Mouse (Mus musculus) bone marrow macrophage, adult 2 months (primary cell): ENCODE measurements around the gene Eno3. TPM values are rescaled to one million over a fixed set of nuclear protein-coding genes. Genes with fewer than 3 reads are reported as not detected.

Experiments used
- H3K27ac ChIP-seq: 2 replicates; pipeline ENCODE4 v1.5.1; 2012; ENCODE audit warnings: low read depth, low read length; ENCODE audit not compliant: insufficient read depth
- H3K4me1 ChIP-seq: 2 replicates; pipeline ENCODE4 v1.6.1; 2012; ENCODE audit warnings: low read length; ENCODE audit not compliant: control insufficient read depth, insufficient read depth
- H3K4me3 ChIP-seq: 2 replicates; pipeline ENCODE4 v1.5.1; 2012; ENCODE audit warnings: mild to moderate bottlenecking, low read length, moderate library complexity; ENCODE audit not compliant: insufficient read depth
- CTCF ChIP-seq: IDR thresholded peaks from 2 replicates; pipeline ENCODE4 v1.5.1; 2012; ENCODE audit warnings: low read depth, mild to moderate bottlenecking, low read length, moderate library complexity
- POLR2A ChIP-seq: IDR thresholded peaks from 2 replicates; pipeline ENCODE4 v1.6.1; 2012; ENCODE audit warnings: mild to moderate bottlenecking, low read depth, low read length, borderline replicate concordance
- polyA plus RNA-seq: library from polyadenylated mRNA; stranded (reverse); fragments of >200 nt; gene quantifications from 2 replicates; pipeline ENCODE4 v1.2.4, GENCODE M21; 2012; ENCODE audit not compliant: missing spikeins, insufficient read depth, insufficient read length

Gene Eno3
- polyA plus RNA-seq, 1 experiment = 4.7 TPM

DNA sequence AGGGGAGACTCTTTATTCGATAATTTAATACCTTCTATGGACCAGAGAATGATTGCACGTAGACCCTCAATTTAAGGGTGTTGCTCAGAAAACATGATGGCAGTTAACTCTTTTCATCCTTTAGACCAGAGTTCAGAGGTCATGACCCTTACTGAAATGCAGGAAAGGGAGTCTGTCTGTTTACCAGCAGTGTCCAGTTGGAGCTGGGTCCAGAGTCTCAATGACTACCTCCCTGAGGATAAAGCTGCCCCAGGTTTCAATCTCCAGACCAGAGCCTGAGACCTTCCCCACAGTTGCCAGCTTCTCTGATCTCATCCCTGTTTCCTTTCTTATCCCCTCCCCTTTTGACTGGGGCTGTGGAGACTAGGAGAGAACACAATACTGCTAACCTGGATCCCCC, 21.6 kb downstream of the Eno3 start:
- H3K27ac ChIP-seq = peak overlapping the region; percentile 94; the same call in 1 of the 2 replicates

DNA sequence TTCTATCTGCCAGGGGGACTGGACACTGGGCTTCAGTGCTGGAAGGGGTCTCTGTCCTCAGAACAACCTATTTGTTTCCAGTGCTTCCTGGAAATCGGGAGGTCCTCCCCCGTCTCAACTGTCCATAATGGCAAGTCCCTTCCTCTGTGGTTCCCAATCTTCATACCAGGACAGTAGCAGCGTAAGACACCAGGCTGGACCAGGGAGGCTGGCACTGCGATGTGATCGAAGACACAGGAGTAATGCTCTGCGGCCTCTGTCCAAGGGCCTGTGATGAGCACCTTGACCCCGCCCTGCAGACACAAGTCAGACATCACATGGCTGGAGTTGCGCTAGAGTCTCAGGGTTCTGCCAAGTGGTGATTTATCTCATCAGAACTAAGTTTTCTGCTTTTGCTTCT, 22.4 kb downstream of the Eno3 start:
- H3K27ac ChIP-seq = peak overlapping the region; percentile 94
- H3K4me1 ChIP-seq = peaks cover 56% of the 10 kb centered on the region
- H3K4me3 ChIP-seq = no peak overlapping the region

More for the DNA sequence above, 21.6 kb downstream of the Eno3 start:
- TF ChIP-seq POLR2A (no peak), CTCF (no peak)
- H3K4me3 ChIP-seq = no peak overlapping the region
- peaks cover 49% of the 10 kb centered on the region for H3K4me1 ChIP-seq

DNA sequence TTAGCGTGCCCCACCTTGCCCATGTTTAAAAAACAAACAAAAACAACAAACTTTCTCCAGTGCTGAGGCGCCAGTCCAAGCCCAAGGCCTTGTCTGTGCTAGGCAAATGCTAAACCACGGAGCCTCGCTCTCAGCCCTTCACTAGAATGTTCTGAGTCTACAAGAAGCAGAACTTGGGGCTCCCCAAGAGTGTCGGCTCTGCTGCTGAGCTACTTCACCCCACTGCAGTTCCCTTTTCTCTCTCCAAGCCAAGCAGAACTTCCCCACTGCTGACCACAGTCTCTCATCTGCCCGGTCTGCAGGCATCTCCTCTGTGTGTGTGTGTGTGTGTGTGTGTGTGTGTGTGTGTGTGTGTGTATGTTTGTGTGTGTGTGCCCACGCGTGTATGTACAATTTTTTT, 22.9 kb downstream of the Eno3 start:
- TF ChIP-seq CTCF = no peak
- no peak for TF ChIP-seq POLR2A
- H3K4me1 ChIP-seq = peaks cover 58% of the 10 kb centered on the region
- H3K4me3 ChIP-seq = no peak overlapping the region
- H3K27ac ChIP-seq = peak overlapping the region; percentile 94

More for the DNA sequence above, 22.4 kb downstream of the Eno3 start:
- no peak for TF ChIP-seq CTCF
- TF ChIP-seq POLR2A = no peak

DNA sequence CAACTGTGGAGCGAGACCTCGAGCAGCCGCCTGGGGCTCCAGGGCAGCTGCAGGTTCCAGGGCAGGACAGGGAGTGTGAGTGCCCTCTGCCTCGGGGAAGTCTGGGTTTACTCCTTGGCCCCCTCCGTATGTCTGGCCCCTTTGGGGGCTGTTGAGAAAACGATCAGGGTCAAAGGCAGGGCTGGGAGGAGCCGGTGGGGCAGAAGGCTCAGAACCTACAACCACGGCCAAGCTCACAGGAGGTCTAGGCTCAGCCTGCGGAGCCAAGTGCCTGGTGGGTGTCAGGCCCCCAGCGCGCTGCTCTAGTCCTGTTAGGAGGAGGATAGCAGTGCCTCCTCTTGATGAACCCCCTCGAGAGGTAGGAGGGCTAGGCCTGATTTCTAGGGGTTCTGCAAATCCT, 24.2 kb downstream of the Eno3 start:
- Histone ChIP-seq H3K4me3 (no peak overlapping the region), H3K4me1 (peaks cover 67% of the 10 kb centered on the region), H3K27ac (no peak overlapping the region)
- TF ChIP-seq CTCF (no peak), POLR2A (no peak)

DNA sequence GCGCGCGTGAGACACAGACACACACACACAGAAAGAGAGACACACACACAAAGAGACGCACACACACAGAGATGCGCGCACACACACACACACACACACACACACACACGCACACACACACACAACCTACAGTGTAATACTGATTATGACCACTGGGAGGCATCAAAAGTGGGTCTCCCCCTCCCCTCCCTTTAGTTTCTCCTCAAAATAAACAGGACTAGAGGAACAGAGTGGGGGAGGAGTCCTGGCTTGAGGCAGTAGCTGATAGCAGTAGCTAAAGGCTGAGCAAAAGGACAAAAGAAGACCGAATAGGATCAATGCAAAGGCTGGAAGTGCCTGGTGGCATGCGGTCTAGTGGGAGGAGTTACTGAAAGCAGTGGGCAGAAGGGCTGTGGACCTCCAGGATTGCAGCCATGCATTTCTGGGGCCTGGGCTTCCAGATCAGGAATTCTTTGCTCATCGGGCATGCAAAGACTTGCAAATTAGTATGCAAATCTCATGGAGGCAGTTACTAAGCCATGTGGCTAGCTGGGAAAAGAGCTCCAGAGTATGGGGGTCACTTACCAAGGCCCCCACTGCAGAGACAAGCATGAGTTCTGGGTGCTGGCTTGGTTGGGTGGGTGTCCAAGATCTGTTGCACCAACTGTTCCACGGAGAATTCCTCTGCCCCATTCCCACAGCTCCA, 25.0 kb downstream of the Eno3 start:
- Histone ChIP-seq H3K4me1 (peaks cover 72% of the 10 kb centered on the region), H3K4me3 (no peak overlapping the region), H3K27ac (0 out of 2 replicates have a peak overlapping the region, but pooled peaks have one; percentile 0)
- TF ChIP-seq POLR2A (no peak), CTCF (no peak)

DNA sequence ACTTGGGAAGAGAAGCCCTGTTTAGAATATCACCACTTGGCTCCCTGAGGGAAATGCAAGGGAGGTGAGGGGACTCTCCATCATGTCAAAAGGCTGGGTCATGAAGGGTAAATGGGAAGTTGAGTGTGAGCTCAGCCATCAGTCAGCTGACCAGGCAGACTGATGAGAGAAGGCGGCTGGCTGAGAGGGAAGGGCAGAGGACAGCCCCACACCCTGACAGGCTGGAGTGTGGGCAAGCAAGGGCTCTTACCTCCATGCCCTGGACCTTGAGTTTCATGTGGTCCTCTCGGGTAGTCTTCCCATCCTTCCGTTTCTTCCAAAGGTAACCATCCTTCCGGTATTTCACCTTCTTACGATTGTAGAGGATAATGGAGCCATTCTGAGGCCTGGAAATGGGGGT, 26.6 kb downstream of the Eno3 start:
- TF ChIP-seq CTCF = no peak
- TF ChIP-seq POLR2A = no peak
- Histone ChIP-seq H3K4me1 (peaks cover 69% of the 10 kb centered on the region), H3K27ac (peak overlapping the region; percentile 86), H3K4me3 (0 out of 2 replicates have a peak overlapping the region, but pooled peaks have one; percentile 5)

DNA sequence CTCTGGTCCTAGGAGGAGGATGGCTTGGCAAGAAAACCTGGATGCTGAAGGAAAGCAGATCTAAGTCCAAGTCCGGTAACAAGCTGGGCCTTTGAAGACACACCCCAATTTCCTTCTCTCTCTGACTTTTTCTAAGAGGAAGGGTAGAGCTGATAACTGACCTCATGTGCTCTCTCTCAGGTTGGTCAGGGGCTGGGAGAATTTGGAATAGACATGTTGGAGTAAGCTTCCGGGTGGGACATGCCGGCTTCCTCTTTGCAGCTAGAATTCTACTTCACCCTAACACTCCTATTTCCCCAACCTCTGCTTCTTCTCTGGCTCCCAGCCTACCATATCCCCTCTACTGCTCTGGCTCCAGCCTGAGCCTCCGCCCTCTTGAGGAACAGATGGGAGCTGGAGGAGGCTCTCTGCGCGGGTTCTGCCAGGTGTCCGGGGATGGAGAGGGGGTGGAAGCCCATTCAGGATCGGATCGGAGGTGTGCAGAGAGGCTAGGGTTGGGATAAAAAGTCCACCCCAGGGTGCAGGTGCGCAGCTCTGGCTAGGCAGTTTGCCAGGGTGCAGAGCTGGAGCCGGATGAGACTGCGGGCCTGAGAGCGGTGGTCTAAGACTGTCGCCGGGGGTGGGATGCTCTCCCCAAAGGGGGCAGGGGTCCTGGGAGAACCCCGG, 30.0 kb downstream of the Eno3 start:
- TF ChIP-seq CTCF (no peak), POLR2A (no peak)
- Histone ChIP-seq H3K27ac (peak overlapping the region; percentile 79), H3K4me3 (peak overlapping the region; percentile 86), H3K4me1 (peaks cover 51% of the 10 kb centered on the region)

DNA sequence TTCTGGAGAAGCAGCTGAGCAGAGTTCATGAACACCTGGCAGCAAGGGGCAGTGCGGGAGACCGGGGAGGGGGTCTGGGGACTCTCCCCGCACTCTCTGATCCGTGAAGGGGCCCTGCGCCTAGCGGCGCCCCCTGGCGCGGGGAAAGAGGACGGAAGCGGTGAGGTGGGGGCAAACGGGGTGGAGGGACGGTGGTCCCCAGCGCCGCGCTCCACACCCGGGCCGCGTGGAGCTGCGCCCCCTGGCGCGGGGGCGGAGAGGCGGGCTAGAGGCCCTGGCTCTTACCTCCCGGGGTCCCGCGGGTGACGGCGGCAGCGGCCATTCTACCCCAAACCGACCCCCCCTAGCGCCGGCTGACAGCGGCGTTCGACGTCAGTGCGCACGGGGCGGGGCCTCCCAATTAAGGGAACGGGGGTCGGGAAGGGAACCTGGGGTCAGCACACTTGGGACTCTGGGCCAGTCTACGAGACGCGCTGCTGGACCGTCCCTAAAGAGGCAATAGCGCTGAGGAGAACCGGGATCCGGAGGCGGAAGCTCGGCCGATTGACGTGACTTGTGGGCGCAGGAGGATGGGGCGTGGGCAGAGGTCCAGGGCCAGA, 30.7 kb downstream of the Eno3 start, which contains the start of gene Camta2:
Gene Camta2, minus strand, starts transcription at position 505 of the 599 bp plus-strand sequence.
- peak within 1 kb of the TSS; percentile 86 for H3K4me3 ChIP-seq
- peaks cover 44% of the 10 kb centered on the region for H3K4me1 ChIP-seq
- peak within 1 kb of the TSS; percentile 79 for H3K27ac ChIP-seq
- TF ChIP-seq CTCF = peak; percentile 70
- no peak for TF ChIP-seq POLR2A

DNA sequence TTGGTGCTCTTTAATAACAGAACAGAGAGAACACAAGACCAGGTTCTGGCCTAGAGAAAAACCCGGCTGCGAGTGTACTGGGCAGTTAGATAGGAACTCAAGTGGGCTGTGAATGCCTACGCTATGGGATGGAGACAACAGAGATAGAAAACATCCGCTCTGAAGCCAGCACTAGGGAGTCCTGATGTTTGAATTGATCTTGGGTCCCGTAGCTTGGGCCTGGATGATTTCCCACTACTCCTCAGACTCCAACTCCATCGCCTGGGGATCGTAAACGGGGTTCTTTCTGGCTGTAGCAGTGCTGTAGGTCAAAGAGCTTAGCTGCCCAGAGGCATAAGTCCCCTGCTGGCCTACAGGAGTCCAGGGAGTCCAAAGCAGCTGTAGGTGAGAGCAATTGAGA, 31.4 kb downstream of the Eno3 start:
- TF ChIP-seq CTCF (no peak), POLR2A (no peak)
- peak overlapping the region; percentile 79 for H3K27ac ChIP-seq
- H3K4me1 ChIP-seq = peaks cover 38% of the 10 kb centered on the region
- peak overlapping the region; percentile 86 for H3K4me3 ChIP-seq

DNA sequence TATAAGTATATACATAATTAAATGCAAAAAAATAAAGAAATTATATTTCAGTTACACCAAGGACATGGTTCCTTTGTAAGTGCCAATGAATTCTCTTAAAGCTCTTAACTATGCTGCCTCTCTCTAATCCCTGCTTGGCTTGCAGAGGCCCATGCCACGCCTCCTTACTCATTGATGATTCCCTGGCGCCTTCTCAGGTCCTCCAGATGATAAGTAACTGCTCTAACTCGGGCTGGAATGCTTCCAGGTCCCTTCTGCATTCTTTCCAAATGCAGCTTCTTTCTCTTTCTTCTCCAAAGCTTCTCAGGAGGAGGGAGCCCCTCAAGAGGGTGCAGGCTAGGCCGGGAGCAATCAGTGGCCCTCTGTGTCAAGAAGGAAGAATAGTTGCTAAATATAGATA, 32.6 kb downstream of the Eno3 start:
- TF ChIP-seq POLR2A (no peak), CTCF (no peak)

More for the DNA sequence above, 32.6 kb downstream of the Eno3 start:
- no peak overlapping the region for H3K27ac ChIP-seq
- no peak overlapping the region for H3K4me3 ChIP-seq
- peaks cover 28% of the 10 kb centered on the region for H3K4me1 ChIP-seq
